Mouse (Mus musculus) kidney, adult 11 months (tissue): ENCODE data around the gene Prdm16.
A peak's percentile ranks its signal among the peaks of the same experiment; 100 is the strongest.

Experiments used
- DNase-seq: peaks from one replicate; pipeline ENCODE4 v3.0.0; 2022

Prdm16 gene

GRCm38 (mm10) chr4:154313622-154313967, 323.1 kb downstream of the Prdm16 start:
- no peak for DNase-seq

DNA sequence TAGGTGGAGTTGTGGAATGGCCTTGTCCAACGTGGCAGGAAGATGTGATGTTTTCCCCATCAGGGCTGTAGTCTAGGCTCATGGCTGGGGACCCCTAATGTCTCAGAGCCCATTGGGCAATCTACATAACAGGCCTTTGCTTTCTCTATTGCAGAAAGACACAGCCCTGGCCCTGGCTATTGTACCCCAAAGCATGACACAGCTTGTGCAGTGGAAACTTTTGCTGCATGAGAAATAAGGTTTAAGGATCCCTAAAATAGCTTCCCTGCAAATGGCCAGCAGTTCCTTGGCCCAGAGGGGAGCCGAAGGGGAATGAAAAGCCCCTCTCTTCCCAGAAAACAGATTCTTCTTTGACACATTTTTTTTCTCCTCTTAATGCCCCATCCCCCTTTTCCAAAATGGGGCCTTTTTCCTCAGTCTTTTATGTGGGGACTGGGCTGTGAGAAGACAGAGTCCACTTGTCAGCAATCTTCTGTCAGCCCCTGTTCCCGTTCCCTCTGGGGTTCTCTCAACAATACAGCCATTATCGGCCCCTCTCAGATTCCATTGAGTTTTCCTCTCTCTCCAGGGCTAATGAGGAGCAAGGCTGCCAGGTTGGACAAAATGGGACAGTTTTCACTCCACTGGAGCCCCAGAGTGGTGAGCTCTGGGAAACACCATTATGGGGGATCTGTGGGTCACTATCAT, 323.6 kb downstream of the Prdm16 start:
- DNase-seq = no peak

DNA sequence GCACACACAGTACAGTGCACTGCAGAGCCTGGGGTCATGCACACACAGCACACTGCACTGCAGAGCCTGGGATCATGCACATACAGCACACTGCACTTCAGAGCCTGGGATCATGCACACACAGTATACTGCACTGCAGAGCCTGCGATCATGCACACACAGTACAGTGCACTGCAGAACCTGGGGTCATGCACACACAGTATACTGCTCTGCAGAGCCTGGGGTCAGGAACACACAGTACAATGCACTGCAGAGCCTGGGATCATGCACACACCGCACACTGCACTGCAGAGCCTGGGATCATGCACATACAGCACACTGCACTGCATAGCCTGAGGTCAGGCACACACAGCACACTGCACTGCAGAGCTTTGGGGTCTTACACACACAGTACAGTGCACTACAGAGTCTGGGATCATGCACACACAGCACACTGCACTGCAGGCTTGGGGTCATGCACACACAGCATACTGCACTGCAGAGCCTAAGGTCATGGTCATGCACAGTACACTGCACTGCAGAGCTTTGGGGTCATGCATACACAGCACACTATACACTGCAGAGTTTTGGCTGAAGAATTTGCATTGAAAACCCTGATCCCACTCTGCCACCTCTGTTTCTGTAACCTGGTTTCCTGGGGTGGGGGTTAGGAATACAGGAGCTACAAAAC, 324.4 kb downstream of the Prdm16 start:
- no peak for DNase-seq

DNA sequence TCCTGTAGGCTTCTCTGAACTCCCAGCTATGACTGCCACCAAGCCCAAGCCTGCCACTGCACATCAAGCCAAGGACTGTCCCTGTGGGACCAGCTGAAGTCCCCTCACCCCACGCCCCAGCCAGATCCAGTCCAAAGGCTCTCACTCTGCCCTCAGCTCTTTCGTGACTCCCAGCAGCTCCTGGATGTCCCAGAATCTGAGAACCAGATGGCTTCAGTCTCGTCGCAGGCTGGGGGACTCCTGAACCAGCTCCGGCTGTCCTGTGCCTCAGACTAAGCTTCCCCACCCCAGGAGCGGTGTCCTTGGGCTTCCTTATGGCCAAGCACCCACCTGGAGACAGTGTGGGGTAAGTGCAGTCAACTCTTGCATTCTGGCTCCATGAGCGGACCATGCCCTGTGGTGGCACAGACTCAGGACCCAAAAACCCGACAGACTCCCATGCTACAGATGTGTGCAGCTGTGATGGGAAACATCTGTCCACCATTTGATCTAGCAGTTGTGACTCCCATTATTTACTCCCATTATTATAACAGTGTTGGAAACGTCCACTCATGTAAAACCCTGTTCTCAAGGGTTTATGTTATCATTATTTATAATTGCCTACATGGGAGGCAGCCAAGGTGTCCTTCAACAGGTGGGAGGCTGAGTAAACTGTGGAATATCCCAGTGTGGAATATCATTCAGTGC, 326.0 kb downstream of the Prdm16 start:
- no peak for DNase-seq

GRCm38 (mm10) chr4:154309131-154309530, 327.5 kb downstream of the Prdm16 start:
- DNase-seq = no peak

DNA sequence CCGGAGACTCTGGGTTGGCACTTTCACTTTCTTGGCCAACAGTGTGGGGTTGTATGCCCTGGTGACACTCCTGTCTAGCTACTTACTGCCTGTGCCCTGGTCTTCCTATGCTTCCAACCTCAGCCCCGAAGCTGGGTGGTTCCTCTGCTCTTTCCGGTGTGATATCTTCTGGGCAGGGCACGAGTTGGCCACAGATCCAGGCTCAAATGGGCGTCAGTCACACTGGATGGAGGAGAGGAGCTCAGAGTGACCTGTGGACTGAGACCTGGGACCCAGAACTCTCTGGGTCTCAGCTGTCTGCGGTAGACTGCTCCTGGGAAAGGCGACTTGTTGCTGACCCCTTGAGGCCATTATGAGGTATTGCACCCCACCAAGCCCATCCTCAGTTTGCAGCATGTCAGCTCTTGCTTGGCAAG, 335.2 kb downstream of the Prdm16 start, which contains the start of gene Arhgef16:
Gene Arhgef16 (minus strand): TSS at position 211 of the 416 bp plus-strand sequence.
- DNase-seq = peak; percentile 68

GRCm38 (mm10) chr4:154299541-154300271, 337.0 kb downstream of the Prdm16 start:
- DNase-seq = peak; percentile 92

DNA sequence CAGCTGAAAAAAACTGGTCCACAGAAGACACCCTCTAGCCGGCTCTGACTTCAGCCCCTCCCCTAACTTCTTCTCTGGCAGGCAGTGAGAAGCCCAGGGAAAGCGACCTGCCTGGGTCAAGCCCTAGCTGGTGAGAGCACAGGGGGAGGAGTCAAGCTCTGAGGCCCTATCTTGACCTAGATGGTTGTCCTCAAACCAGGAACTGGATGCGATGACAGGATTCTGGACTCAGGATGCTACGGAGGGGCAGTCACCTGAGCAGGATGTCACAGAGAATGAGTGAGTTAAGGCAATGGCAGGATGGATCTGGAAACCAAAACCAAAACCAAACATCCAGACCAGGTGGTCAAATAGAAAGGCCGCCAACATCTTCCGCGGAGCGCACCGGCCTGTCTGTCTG, 338.9 kb downstream of the Prdm16 start:
- peak; percentile 86 for DNase-seq

GRCm38 (mm10) chr4:154294262-154294731, 342.4 kb downstream of the Prdm16 start:
- peak; percentile 94 for DNase-seq

GRCm38 (mm10) chr4:154293735-154294201, 342.9 kb downstream of the Prdm16 start:
- peak; percentile 76 for DNase-seq

DNA sequence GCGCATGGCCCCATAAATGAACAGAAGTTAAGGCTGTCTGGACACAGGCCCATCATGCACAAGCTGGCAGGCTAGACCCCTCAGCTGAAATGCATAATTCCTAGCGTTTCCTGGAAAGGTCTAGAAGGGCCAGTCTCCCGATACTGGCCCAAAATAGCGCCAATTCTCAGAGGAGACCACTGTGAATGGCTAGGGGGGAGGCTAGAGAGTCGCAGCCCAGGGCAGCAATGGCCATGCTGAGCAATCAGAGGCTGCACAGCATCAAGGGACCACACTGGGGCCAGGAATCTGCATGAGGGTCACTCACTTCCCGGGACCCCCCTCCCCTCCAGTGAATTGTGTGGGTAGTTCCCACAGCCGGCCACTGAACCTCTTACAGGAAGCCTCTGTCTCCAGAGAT, 353.0 kb downstream of the Prdm16 start:
- DNase-seq = no peak

GRCm38 (mm10) chr4:154279481-154279880, 357.2 kb downstream of the Prdm16 start:
- no peak for DNase-seq

DNA sequence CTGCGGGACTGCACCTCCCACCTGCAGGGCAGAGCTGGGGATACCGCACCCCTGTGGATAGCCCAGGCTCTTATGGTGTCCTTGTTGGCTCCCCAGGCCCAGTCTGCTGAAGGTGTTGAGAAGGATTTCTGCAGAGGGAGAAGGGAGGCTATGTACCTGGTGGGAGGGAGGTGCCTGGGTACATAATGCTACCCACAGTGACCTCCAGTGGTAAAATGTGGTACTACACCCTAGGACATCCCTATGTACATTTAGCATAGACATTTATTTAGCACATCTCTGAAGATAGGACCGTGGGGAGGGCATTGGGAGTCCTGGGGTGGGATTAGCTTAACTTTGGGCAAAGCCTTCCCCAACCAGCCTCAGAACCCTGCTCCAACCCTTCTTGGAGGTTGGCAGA, 363.7 kb downstream of the Prdm16 start:
- peak; percentile 48 for DNase-seq

DNA sequence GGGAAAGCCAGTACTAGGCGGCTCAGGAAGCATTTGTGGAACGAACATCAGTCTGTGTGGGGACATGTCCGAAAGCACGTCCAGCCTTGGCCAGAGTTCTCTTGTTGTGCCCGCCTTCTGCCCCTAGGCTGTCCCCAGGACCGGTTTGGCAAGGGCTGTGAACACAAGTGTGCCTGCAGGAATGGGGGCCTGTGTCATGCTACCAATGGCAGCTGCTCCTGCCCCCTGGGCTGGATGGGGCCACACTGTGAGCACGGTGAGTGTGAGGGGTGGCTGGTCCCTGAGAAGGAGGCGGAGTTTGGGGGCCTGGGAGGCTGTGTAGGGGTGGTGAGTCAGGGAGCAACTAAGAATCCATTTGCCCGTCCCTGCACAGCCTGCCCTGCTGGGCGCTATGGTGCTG, 367.2 kb downstream of the Prdm16 start:
- peak; percentile 52 for DNase-seq

DNA sequence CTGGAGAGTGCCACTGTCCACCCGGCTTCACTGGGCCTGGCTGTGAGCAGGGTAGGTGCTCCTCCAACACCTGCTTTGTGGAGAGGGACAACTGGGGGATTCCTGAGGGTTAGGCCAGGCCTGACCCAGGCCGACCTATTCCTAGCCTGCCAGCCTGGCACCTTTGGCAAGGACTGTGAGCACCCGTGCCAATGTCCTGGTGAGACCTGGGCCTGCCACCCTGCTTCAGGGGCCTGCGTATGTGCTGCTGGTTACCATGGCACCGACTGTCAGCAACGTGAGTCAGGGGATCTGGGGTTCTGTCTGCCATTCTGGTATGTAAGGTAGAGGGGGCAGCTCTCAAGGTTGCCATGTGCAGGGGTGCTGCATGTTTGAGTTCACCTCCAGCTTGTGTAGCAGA, 369.2 kb downstream of the Prdm16 start:
- no peak for DNase-seq
